Mouse (Mus musculus): ENCODE results near the gene Snd1. TPM values are rescaled to one million over a fixed set of nuclear protein-coding genes. Genes with fewer than 3 reads are reported as not detected.
A peak's percentile ranks its signal among the peaks of the same experiment; 100 is the strongest.

The Snd1 gene
- total and polyA plus RNA-seq, 2 experiments from 2014 or later: 54.7 to 120 TPM

DNA sequence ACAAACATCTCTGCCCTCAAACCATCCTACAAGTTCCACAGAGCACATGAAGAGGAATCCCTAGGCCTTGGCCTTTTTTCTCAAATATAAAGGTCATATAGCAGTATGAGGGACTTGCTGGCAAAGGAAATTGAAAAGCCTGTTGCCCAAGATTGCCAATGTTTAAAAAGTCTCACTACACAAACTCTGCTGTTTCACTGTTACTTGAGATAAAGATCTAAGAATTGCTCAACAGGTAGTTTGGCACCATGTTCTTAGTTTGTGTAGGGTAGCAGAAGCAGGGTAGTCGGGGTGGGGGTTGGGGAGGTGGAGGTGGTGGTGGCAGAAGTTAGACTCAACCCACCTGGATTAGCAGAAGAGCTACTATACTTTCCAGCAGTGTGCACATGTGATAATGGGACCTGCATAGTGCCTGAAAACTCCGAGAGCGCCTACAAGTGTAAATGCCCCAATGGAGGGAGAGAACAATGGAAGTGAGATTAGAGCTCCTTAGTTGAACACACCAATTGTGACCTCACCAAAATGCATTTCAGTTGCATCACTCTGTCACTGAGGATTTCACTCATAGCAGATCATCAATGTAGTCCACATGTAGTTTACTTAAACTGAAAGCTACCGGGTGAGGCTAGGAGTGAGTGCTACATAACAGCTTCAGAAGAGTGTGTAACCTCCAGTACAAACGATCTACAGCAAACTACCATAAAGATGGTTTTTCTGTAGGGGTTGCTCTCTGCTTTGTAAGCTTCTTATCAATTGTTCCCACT lies 259.1 kb downstream of the Snd1 start:
- H3K36me3 ChIP-seq (replicated peaks; ENCODE audit: control insufficient read depth, insufficient read depth, low read length): no peaks in the 10 kb centered on the region
- no peaks in the 10 kb centered on the region for H3K27me3 ChIP-seq (ENCODE audit: control insufficient read depth, insufficient read depth, low read length)
- no peak for DNase-seq (ENCODE audit: low spot score)
- peaks cover 15% of the 10 kb centered on the region; the same call in 1 of the 2 replicates for H3K4me1 ChIP-seq (ENCODE audit: control insufficient read depth, insufficient read depth)
- TF ChIP-seq CTCF (IDR thresholded peaks at IDR 0.05; ENCODE audit: low read depth) (no peak), EP300 (IDR thresholded peaks at IDR 0.05; ENCODE audit: low read depth) (no peak)
- ATAC-seq (ENCODE audit: insufficient read depth, low read depth): no peak
- 69% methylated on average over 5 of the region's 5 CpGs for WGBS
- no peak overlapping the region for H3K4me2 ChIP-seq (ENCODE audit: low read depth, low read length)
- H3K9ac ChIP-seq (replicated peaks; ENCODE audit: low read depth, low read length): no peak overlapping the region
- H3K4me3 ChIP-seq (ENCODE audit: low read depth, low read length): no peak overlapping the region
- no peak overlapping the region for H3K27ac ChIP-seq (ENCODE audit: low read depth)
- no peaks in the 10 kb centered on the region for H3K9me3 ChIP-seq (replicated peaks; ENCODE audit: control insufficient read depth, low read length)

DNA sequence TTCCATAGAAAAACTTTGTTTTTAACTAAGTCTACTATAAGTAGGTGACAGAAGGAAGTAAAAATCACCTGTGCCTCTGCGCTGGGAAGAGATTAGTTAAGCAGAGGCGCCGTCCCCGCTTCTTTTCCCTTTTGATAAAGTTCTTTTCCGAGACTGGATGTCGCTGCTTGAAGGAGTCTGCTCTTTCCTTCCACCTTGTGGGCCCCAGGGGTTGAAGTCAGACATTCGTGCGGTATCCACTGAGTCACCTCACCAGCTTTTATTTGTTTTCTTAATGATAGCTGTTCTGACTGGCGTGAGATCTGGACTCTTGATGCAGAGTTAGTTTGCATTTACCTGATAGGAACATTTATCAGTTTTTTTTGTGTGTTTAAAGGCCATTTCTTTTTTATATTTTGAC lies 260.2 kb downstream of the Snd1 start:
- Histone ChIP-seq H3K27me3 (ENCODE audit: control insufficient read depth, insufficient read depth, low read length) (no peaks in the 10 kb centered on the region), H3K4me1 (ENCODE audit: control insufficient read depth, insufficient read depth) (peaks cover 7% of the 10 kb centered on the region; the same call in 1 of the 2 replicates), H3K36me3 (replicated peaks; ENCODE audit: control insufficient read depth, insufficient read depth, low read length) (no peaks in the 10 kb centered on the region), H3K27ac (ENCODE audit: low read depth) (no peak overlapping the region), H3K9me3 (replicated peaks; ENCODE audit: control insufficient read depth, low read length) (no peaks in the 10 kb centered on the region), H3K4me3 (ENCODE audit: low read depth, low read length) (no peak overlapping the region), H3K9ac (replicated peaks; ENCODE audit: low read depth, low read length) (no peak overlapping the region), H3K4me2 (ENCODE audit: low read depth, low read length) (no peak overlapping the region)
- no peak for ATAC-seq (ENCODE audit: insufficient read depth, low read depth)
- no peak for DNase-seq (ENCODE audit: low spot score)
- TF ChIP-seq EP300 (IDR thresholded peaks at IDR 0.05; ENCODE audit: low read depth): no peak
- no peak for TF ChIP-seq CTCF (IDR thresholded peaks at IDR 0.05; ENCODE audit: low read depth)
- 55% methylated on average over 9 of the region's 9 CpGs for WGBS

DNA sequence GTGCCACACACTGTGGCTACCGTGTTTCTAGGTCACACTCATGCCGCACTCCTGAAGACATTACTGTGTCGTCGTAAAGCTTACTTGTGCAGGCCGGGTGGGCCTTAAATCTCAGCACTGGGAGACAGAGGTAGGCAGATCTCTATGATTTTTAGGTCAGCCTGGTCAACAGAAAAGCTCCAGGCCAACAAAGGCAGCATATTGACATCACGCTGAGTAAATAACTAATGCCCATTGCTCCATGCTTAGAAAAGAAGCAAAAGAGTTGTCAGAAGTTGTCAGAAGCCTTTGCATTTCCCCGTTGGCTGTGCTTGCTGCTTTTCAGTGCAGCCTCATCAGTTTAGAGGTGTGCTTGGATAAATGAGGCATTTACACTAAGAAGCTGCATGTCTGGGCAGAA lies 261.7 kb downstream of the Snd1 start:
- H3K9ac ChIP-seq (replicated peaks; ENCODE audit: low read depth, low read length): no peak overlapping the region
- no peak overlapping the region for H3K27ac ChIP-seq (ENCODE audit: low read depth)
- no peaks in the 10 kb centered on the region for H3K9me3 ChIP-seq (replicated peaks; ENCODE audit: control insufficient read depth, low read length)
- ATAC-seq (ENCODE audit: insufficient read depth, low read depth): no peak
- H3K27me3 ChIP-seq (ENCODE audit: control insufficient read depth, insufficient read depth, low read length): no peaks in the 10 kb centered on the region
- peaks cover 2% of the 10 kb centered on the region; the same call in 1 of the 2 replicates for H3K4me1 ChIP-seq (ENCODE audit: control insufficient read depth, insufficient read depth)
- H3K4me3 ChIP-seq (ENCODE audit: low read depth, low read length): no peak overlapping the region
- H3K36me3 ChIP-seq (replicated peaks; ENCODE audit: control insufficient read depth, insufficient read depth, low read length): no peaks in the 10 kb centered on the region
- H3K4me2 ChIP-seq (ENCODE audit: low read depth, low read length): no peak overlapping the region
- 83% methylated on average over 7 of the region's 7 CpGs for WGBS
- no peak for DNase-seq (ENCODE audit: low spot score)
- TF ChIP-seq EP300 (IDR thresholded peaks at IDR 0.05; ENCODE audit: low read depth): no peak
- no peak for TF ChIP-seq CTCF (IDR thresholded peaks at IDR 0.05; ENCODE audit: low read depth)

DNA sequence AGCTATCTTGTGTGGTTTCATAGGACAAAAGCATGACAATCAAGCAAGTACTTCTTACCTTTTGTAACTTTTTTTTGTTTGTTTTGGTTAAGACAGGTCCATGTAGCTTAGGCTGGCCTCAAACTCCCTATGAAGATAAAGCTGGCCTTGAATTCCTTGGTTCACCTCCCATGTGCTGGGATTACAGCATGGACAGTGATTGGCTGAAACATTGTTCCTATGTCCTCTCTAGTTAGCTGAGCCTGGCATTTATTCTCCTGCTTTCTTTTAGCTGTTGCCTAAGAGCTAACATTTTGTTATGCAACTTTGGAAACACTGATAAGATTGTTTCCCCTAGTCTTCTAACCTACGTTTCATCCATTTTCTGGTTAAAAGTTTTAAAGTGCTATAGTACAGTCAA lies 262.7 kb downstream of the Snd1 start:
- H3K4me3 ChIP-seq (ENCODE audit: low read depth, low read length): no peak overlapping the region
- 60% methylated on average over 1 of the region's 1 CpGs for WGBS
- TF ChIP-seq CTCF (IDR thresholded peaks at IDR 0.05; ENCODE audit: low read depth): no peak
- TF ChIP-seq EP300 (IDR thresholded peaks at IDR 0.05; ENCODE audit: low read depth): no peak
- DNase-seq (ENCODE audit: low spot score) (no peak), ATAC-seq (ENCODE audit: insufficient read depth, low read depth) (no peak)
- H3K4me2 ChIP-seq (ENCODE audit: low read depth, low read length): no peak overlapping the region
- no peaks in the 10 kb centered on the region for H3K9me3 ChIP-seq (replicated peaks; ENCODE audit: control insufficient read depth, low read length)
- H3K27me3 ChIP-seq (ENCODE audit: control insufficient read depth, insufficient read depth, low read length): no peaks in the 10 kb centered on the region
- no peaks in the 10 kb centered on the region for H3K36me3 ChIP-seq (replicated peaks; ENCODE audit: control insufficient read depth, insufficient read depth, low read length)
- H3K4me1 ChIP-seq (ENCODE audit: control insufficient read depth, insufficient read depth): no peaks in the 10 kb centered on the region
- H3K9ac ChIP-seq (replicated peaks; ENCODE audit: low read depth, low read length): no peak overlapping the region
- no peak overlapping the region for H3K27ac ChIP-seq (ENCODE audit: low read depth)

DNA sequence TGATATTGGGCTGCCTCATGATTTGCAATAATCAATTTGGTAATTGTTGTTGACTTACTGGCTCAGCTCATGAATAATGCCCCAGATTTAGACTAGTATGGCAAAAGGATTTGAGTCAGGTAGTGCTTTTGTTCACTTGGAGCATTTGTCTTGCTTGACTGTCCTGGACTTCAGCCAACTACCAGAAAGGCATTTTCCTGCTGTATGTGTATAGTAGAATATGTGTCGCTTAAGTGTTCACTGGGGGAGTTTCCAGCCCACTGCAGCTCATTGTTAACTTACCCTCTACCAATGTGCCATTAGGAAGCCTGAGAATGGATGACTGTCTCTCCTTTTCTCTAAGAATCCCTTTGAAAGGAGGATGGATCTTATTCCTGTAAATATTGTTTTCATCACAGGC lies 268.6 kb downstream of the Snd1 start:
- peaks cover 9% of the 10 kb centered on the region; the same call in 1 of the 2 replicates for H3K4me1 ChIP-seq (ENCODE audit: control insufficient read depth, insufficient read depth)
- TF ChIP-seq EP300 (IDR thresholded peaks at IDR 0.05; ENCODE audit: low read depth): no peak
- no peak for TF ChIP-seq CTCF (IDR thresholded peaks at IDR 0.05; ENCODE audit: low read depth)
- H3K36me3 ChIP-seq (replicated peaks; ENCODE audit: control insufficient read depth, insufficient read depth, low read length): no peaks in the 10 kb centered on the region
- no peak overlapping the region for H3K27ac ChIP-seq (ENCODE audit: low read depth)
- no peak overlapping the region for H3K9ac ChIP-seq (replicated peaks; ENCODE audit: low read depth, low read length)
- peak; percentile 25 for DNase-seq (ENCODE audit: low spot score)
- no peak overlapping the region for H3K4me2 ChIP-seq (ENCODE audit: low read depth, low read length)
- 28% methylated on average over 1 of the region's 1 CpGs for WGBS
- no peak overlapping the region for H3K4me3 ChIP-seq (ENCODE audit: low read depth, low read length)
- ATAC-seq (ENCODE audit: insufficient read depth, low read depth): no peak
- no peaks in the 10 kb centered on the region for H3K9me3 ChIP-seq (replicated peaks; ENCODE audit: control insufficient read depth, low read length)
- no peaks in the 10 kb centered on the region for H3K27me3 ChIP-seq (ENCODE audit: control insufficient read depth, insufficient read depth, low read length)

DNA sequence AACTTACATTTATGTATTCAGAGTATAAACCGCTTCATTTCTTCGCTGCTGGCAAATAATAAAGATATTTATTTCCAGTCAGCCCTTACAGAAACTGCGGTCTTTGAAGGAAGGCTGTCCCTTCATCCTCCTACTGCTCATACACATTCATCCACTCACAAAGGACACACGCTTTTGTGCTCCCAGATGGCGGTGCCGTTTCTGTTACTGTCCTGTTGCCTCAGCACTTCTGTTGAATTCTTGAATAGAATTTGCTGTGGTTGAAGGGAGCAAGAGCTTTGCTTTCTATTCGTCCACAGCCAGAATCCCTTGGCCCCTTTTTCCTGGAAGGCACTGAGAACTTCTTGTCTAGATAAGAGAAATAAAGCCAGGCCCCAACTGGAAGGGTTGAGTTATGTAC lies 270.9 kb downstream of the Snd1 start:
- 90% methylated on average over 7 of the region's 7 CpGs for WGBS
- DNase-seq (ENCODE audit: low spot score): no peak

More for the DNA sequence above, 270.9 kb downstream of the Snd1 start:
- H3K27ac ChIP-seq (ENCODE audit: low read depth): no peak overlapping the region
- no peak overlapping the region for H3K4me3 ChIP-seq (ENCODE audit: low read depth, low read length)
- no peak overlapping the region for H3K9ac ChIP-seq (replicated peaks; ENCODE audit: low read depth, low read length)
- H3K9me3 ChIP-seq (replicated peaks; ENCODE audit: control insufficient read depth, low read length): no peaks in the 10 kb centered on the region
- H3K27me3 ChIP-seq (ENCODE audit: control insufficient read depth, insufficient read depth, low read length): no peaks in the 10 kb centered on the region
- no peaks in the 10 kb centered on the region for H3K36me3 ChIP-seq (replicated peaks; ENCODE audit: control insufficient read depth, insufficient read depth, low read length)
- no peak overlapping the region for H3K4me2 ChIP-seq (ENCODE audit: low read depth, low read length)
- no peak for ATAC-seq (ENCODE audit: insufficient read depth, low read depth)
- TF ChIP-seq CTCF (IDR thresholded peaks at IDR 0.05; ENCODE audit: low read depth) (no peak), EP300 (IDR thresholded peaks at IDR 0.05; ENCODE audit: low read depth) (no peak)
- peaks cover 9% of the 10 kb centered on the region; the same call in 1 of the 2 replicates for H3K4me1 ChIP-seq (ENCODE audit: control insufficient read depth, insufficient read depth)
